Mouse (Mus musculus) lung, embryonic 15.5 days (tissue): Measurements from ENCODE around the gene Prom1. TPM values are rescaled to one million over a fixed set of nuclear protein-coding genes. Genes with fewer than 3 reads are reported as not detected.
A peak's percentile ranks its signal among the peaks of the same experiment; 100 is the strongest.

Experiments
- ATAC-seq: fragments of 200-750 bp; cut with Nextera tagmentation; 2 replicates; pipeline ENCODE4 v1.8.0; 2017; ENCODE audit warnings: moderate number of reproducible peaks, borderline replicate concordance; ENCODE audit not compliant: low FRiP score, low TSS enrichment; ENCODE audit errors: extremely low read depth
- H3K27ac ChIP-seq: fragments of 300-500 bp; sonication (generic); 2 replicates; pipeline ENCODE4 v1.5.1; 2015; ENCODE audit warnings: moderate library complexity, mild to moderate bottlenecking, inconsistent platforms
- H3K27me3 ChIP-seq: fragments of 300-500 bp; sonication (generic); 2 replicates; pipeline ENCODE4 v1.6.1; 2015; ENCODE audit warnings: inconsistent platforms
- H3K36me3 ChIP-seq: fragments of 300-500 bp; sonication (generic); 2 replicates; pipeline ENCODE4 v1.6.1; 2015; ENCODE audit warnings: inconsistent platforms
- H3K4me1 ChIP-seq: fragments of 300-500 bp; sonication (generic); 2 replicates; pipeline ENCODE4 v1.6.1; 2015; ENCODE audit warnings: inconsistent platforms
- H3K4me2 ChIP-seq: fragments of 300-500 bp; sonication (generic); 2 replicates; pipeline ENCODE4 v1.6.1; 2015; ENCODE audit warnings: inconsistent platforms, mild to moderate bottlenecking, moderate library complexity
- H3K4me3 ChIP-seq: fragments of 300-500 bp; sonication (generic); 2 replicates; pipeline ENCODE4 v1.5.1; 2015; ENCODE audit warnings: mild to moderate bottlenecking, inconsistent platforms
- H3K9ac ChIP-seq: fragments of 300-500 bp; sonication (generic); 2 replicates; pipeline ENCODE4 v1.6.1; 2015; ENCODE audit warnings: inconsistent platforms
- H3K9me3 ChIP-seq: fragments of 300-500 bp; sonication (generic); 2 replicates; pipeline ENCODE4 v1.6.1; 2016; ENCODE audit warnings: inconsistent platforms
- WGBS: fragments of 180-500 bp; shearing (Covaris S2); methylation state at CpG from one replicate; pipeline ENCODE4 v1.1.7; 2015; 5-methylcytosine and 5-hydroxymethylcytosine counted together
- polyA plus RNA-seq: library from polyadenylated mRNA; unstranded; fragments of >200 nt; fragmentation: Nextera tagmentation; extraction: Ambion mirVana; gene quantifications from 2 replicates; pipeline ENCODE4 v1.2.1, GENCODE M21; 2015

Prom1 gene
- polyA plus RNA-seq, 1 experiment from 2014 or later = 43.0 TPM

GRCm38 (mm10) chr5:43968634-43969033 is 133.2 kb downstream of the Prom1 start:
- Histone ChIP-seq H3K4me2 (no peak overlapping the region), H3K36me3 (no peaks in the 10 kb centered on the region), H3K27ac (no peak overlapping the region), H3K9me3 (no peaks in the 10 kb centered on the region), H3K4me3 (no peak overlapping the region), H3K4me1 (no peaks in the 10 kb centered on the region), H3K27me3 (no peaks in the 10 kb centered on the region), H3K9ac (no peak overlapping the region)
- WGBS = 48% methylated on average over 2 of the region's 2 CpGs
- ATAC-seq = no peak

- no peak overlapping the region for H3K4me2 ChIP-seq
- WGBS = 86% methylated on average over 3 of the region's 3 CpGs
- H3K27ac ChIP-seq = no peak overlapping the region
- ATAC-seq = no peak
- H3K4me3 ChIP-seq = no peak overlapping the region
- no peaks in the 10 kb centered on the region for H3K36me3 ChIP-seq
- no peaks in the 10 kb centered on the region for H3K9me3 ChIP-seq
- no peaks in the 10 kb centered on the region for H3K4me1 ChIP-seq
- no peaks in the 10 kb centered on the region for H3K27me3 ChIP-seq
- no peak overlapping the region for H3K9ac ChIP-seq
These were observed 140.8 kb downstream of the Prom1 start for GRCm38 (mm10) chr5:43961056-43961455.

GRCm38 (mm10) chr5:43959884-43960440 is 141.9 kb downstream of the Prom1 start:
- no peak overlapping the region for H3K4me2 ChIP-seq

GRCm38 (mm10) chr5:43953241-43953640 is 148.6 kb downstream of the Prom1 start:
- Histone ChIP-seq H3K36me3 (no peaks in the 10 kb centered on the region), H3K27ac (no peak overlapping the region), H3K9me3 (no peaks in the 10 kb centered on the region), H3K4me1 (peaks cover 10% of the 10 kb centered on the region), H3K4me3 (no peak overlapping the region), H3K27me3 (no peaks in the 10 kb centered on the region), H3K4me2 (no peak overlapping the region), H3K9ac (no peak overlapping the region)
- no peak for ATAC-seq
- 69% methylated on average over 1 of the region's 1 CpGs for WGBS

More at GRCm38 (mm10) chr5:43959884-43960440, 141.9 kb downstream of the Prom1 start:
- Histone ChIP-seq H3K27ac (no peak overlapping the region), H3K36me3 (no peaks in the 10 kb centered on the region), H3K4me3 (no peak overlapping the region), H3K27me3 (no peaks in the 10 kb centered on the region), H3K9ac (no peak overlapping the region), H3K4me1 (no peaks in the 10 kb centered on the region), H3K9me3 (no peaks in the 10 kb centered on the region)
- 68% methylated on average over 3 of the region's 3 CpGs for WGBS
- ATAC-seq = no peak

- Histone ChIP-seq H3K36me3 (no peaks in the 10 kb centered on the region), H3K9ac (no peak overlapping the region), H3K4me2 (peak overlapping the region; percentile 52), H3K27ac (peak overlapping the region; percentile 85), H3K4me3 (peak overlapping the region; percentile 30; the same call in 1 of the 2 replicates), H3K27me3 (no peaks in the 10 kb centered on the region), H3K4me1 (peaks cover 22% of the 10 kb centered on the region), H3K9me3 (no peaks in the 10 kb centered on the region)
- ATAC-seq = peak; percentile 55; the same call in 1 of the 2 replicates
- WGBS = 3% methylated on average over 8 of the region's 8 CpGs
These were observed 153.0 kb downstream of the Prom1 start for GRCm38 (mm10) chr5:43948748-43949275.

- Histone ChIP-seq H3K9ac (no peak overlapping the region), H3K4me2 (peak overlapping the region; percentile 52), H3K27ac (peak overlapping the region; percentile 85), H3K27me3 (no peaks in the 10 kb centered on the region), H3K36me3 (no peaks in the 10 kb centered on the region), H3K4me3 (peak overlapping the region; percentile 30), H3K4me1 (peaks cover 22% of the 10 kb centered on the region), H3K9me3 (no peaks in the 10 kb centered on the region)
- 2% methylated on average over 27 of the region's 27 CpGs for WGBS
- ATAC-seq = peak; percentile 95
These were observed 153.6 kb downstream of the Prom1 start for GRCm38 (mm10) chr5:43948111-43948743.

GRCm38 (mm10) chr5:43947330-43947977 is 154.4 kb downstream of the Prom1 start:
- Histone ChIP-seq H3K4me3 (peak overlapping the region; percentile 30; the same call in 1 of the 2 replicates), H3K4me1 (peaks cover 22% of the 10 kb centered on the region), H3K27ac (peak overlapping the region; percentile 85), H3K9ac (no peak overlapping the region), H3K9me3 (no peaks in the 10 kb centered on the region), H3K27me3 (no peaks in the 10 kb centered on the region), H3K36me3 (no peaks in the 10 kb centered on the region), H3K4me2 (peak overlapping the region; percentile 52)
- 11% methylated on average over 9 of the region's 9 CpGs for WGBS
- ATAC-seq = no peak

Other genes starting within 250 kb of the Prom1 start
- gene Cd38, start 233.5 kb downstream of the Prom1 start, polyA plus RNA-seq = 27.2 and 28.3 TPM in 2 replicates
- 0.42 TPM in 1 of 2 replicates, not detected in the other for gene Gm7879, start 188.9 kb downstream of the Prom1 start, polyA plus RNA-seq
- 22.6 and 27.0 TPM in 2 replicates for gene Fgfbp1, start 120.3 kb downstream of the Prom1 start, polyA plus RNA-seq
- gene Tapt1, start 124.6 kb upstream of the Prom1 start, polyA plus RNA-seq = 34.2 and 35.8 TPM in 2 replicates